Mouse (Mus musculus) erythroblast, embryonic 14.5 days (primary cell): ENCODE results near the gene Hoxd13. TPM values are rescaled to one million over a fixed set of nuclear protein-coding genes. Genes with fewer than 3 reads are reported as not detected.

ENCODE experiments used
- H3K27me3 ChIP-seq: 2 replicates; pipeline ENCODE4 v1.6.1; 2012; ENCODE audit warnings: inconsistent platforms; ENCODE audit not compliant: control insufficient read depth
- H3K36me3 ChIP-seq: 2 replicates; pipeline ENCODE4 v1.6.1; 2012; ENCODE audit warnings: mild to moderate bottlenecking, inconsistent platforms; ENCODE audit not compliant: control insufficient read depth
- H3K4me1 ChIP-seq: 2 replicates; pipeline ENCODE4 v1.6.1; 2012; ENCODE audit warnings: inconsistent platforms; ENCODE audit not compliant: control insufficient read depth
- H3K4me3 ChIP-seq: replicated peaks from 2 replicates; pipeline ENCODE3; 2012; ENCODE audit warnings: moderate library complexity, mild to moderate bottlenecking, inconsistent platforms
- H3K9me3 ChIP-seq: 2 replicates; pipeline ENCODE4 v1.6.1; 2012; ENCODE audit warnings: low read length, inconsistent platforms, mixed read lengths; ENCODE audit not compliant: control insufficient read depth
- GATA1 ChIP-seq: IDR thresholded peaks from 2 replicates; pipeline ENCODE4 v1.6.1; 2012; ENCODE audit warnings: low read length, inconsistent platforms, mixed read lengths
- TAL1 ChIP-seq: IDR thresholded peaks from 3 replicates; pipeline ENCODE4 v1.6.1; 2012; ENCODE audit warnings: low read length, inconsistent platforms, mixed read lengths
- polyA plus RNA-seq: library from polyadenylated mRNA; stranded (reverse); fragments of >175 nt; gene quantifications from 2 replicates; pipeline ENCODE4 v1.2.3, GENCODE M21; 2012

The Hoxd13 gene
- polyA plus RNA-seq, 1 experiment: not detected

- Histone ChIP-seq H3K9me3 (peaks cover 6% of the 10 kb centered on the region; the same call in 1 of the 2 replicates), H3K36me3 (no peaks in the 10 kb centered on the region), H3K27me3 (peaks cover 99% of the 10 kb centered on the region), H3K4me3 (no peak overlapping the region), H3K4me1 (no peaks in the 10 kb centered on the region)
- TF ChIP-seq TAL1: no peak
- TF ChIP-seq GATA1: no peak
These were observed 2.6 kb downstream of the Hoxd13 start for GRCm38 (mm10) chr2:74670632-74671188.

GRCm38 (mm10) chr2:74671847-74672246 lies 3.7 kb downstream of the Hoxd13 start:
- no peak for TF ChIP-seq GATA1
- no peak for TF ChIP-seq TAL1
- Histone ChIP-seq H3K4me3 (no peak overlapping the region), H3K36me3 (no peaks in the 10 kb centered on the region), H3K9me3 (peaks cover 6% of the 10 kb centered on the region; the same call in 1 of the 2 replicates), H3K4me1 (no peaks in the 10 kb centered on the region), H3K27me3 (peaks cover 100% of the 10 kb centered on the region)

DNA sequence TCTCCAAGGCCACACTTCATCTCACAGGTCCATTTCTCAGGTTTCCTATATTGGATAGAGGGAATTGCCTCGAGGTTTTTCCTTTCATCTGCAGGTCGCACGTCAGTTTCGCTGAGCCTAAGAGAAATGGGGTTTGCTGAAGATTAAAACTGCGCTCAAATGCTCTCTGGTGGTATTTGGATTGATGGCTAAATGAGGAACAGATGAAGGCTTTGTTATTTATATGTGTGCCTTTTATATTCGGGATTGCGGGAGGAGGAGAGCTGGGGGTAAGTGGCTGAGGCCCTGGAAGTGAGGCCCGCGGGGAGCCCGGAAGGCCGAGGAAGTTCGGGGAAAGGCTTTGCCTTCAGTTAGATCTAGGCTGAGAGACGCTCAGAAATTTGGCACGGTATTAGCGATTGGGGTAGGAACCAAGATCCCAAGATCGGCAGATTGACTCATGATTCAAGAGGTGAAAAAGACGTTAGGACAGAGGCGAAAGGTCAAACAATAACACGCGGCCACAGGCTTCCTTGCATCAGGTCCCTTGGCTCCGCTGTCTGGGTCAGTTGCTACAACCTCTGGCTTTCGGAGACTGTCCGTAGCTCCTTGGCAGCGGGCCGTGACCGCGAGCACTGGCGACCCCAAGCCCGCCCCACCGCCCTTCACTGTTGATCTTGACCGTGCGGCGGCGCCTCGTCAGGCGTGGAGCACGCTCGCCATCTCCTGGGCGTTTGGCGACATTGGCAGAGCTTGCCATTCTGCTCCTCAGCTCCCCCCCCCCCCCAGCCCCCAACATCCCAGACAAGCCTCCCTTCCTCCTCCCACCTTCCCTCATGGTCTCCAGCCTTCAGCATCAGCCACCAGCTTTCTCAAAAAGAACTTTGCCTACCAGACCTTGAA lies 4.6 kb downstream of the Hoxd13 start:
- H3K4me1 ChIP-seq: no peaks in the 10 kb centered on the region
- H3K36me3 ChIP-seq: no peaks in the 10 kb centered on the region
- TF ChIP-seq TAL1 (no peak), GATA1 (no peak)
- peaks cover 100% of the 10 kb centered on the region for H3K27me3 ChIP-seq
- no peak overlapping the region for H3K4me3 ChIP-seq
- peaks cover 4% of the 10 kb centered on the region; the same call in 1 of the 2 replicates for H3K9me3 ChIP-seq

DNA sequence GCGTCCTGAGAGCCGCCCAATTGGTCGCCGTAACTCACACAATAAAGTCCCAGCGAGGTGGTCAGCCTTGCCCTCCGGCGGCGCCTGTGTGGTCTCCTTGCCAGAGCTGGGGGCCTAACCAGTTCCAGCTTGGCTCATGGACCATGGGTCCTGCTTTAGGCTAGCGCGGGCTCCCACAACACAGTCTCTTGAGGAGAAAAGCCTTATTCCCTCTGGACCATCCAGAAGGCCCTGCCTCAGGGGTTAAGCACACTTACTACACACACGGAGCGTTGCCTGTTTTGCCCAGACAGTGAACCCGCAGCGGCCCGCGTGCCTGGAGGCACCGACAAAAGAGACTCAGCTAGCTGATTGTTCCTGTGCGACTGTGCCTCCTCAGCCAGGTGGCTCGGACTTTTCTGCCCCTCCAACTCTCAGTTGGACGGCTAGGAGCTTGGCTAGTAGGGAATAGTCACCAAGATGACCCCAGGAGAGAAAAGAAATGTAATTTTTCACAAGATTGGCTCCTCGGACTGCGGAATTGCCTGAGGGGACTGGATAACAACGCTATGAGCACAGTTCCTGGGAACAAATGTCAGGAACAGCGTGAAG lies 5.8 kb downstream of the Hoxd13 start:
- H3K4me3 ChIP-seq: no peak overlapping the region
- peaks cover 100% of the 10 kb centered on the region for H3K27me3 ChIP-seq
- no peaks in the 10 kb centered on the region; the same call in 1 of the 2 replicates for H3K9me3 ChIP-seq
- TF ChIP-seq GATA1 (no peak), TAL1 (no peak)
- no peaks in the 10 kb centered on the region for H3K4me1 ChIP-seq
- H3K36me3 ChIP-seq: no peaks in the 10 kb centered on the region

DNA sequence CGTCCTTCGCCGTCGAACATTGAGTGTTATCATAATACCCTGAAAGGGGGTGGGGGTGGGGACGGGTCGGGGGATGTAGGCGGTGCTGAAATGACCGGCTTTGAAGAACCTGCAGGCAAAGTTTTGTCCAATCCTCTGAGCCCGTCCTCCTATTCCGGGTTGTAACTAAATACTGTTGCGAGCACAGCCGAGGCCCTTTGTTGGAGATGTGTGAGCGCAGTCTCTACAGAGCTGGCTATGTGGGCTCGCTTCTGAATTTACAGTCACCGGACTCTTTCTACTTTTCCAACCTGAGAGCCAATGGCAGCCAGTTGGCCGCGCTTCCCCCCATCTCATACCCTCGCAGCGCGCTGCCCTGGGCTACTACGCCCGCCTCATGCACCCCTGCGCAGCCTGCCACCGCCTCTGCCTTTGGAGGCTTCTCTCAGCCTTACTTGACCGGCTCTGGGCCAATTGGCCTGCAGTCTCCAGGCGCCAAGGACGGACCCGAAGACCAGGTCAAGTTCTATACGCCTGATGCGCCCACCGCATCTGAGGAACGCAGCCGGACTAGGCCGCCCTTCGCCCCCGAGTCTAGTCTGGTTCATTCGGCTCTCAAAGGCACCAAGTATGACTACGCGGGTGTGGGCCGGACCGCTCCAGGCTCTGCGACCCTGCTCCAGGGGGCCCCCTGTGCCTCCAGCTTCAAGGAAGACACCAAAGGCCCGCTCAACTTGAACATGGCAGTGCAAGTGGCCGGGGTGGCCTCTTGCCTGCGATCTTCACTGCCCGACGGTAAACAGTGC lies 7.0 kb downstream of the Hoxd13 start, which contains the start of gene Hoxd12:
Gene Hoxd12 (plus strand): TSS at position 133 of the 785 bp plus-strand sequence.
- no peak for TF ChIP-seq TAL1
- no peak for TF ChIP-seq GATA1
- no peak within 1 kb of the TSS for H3K4me3 ChIP-seq
- H3K27me3 ChIP-seq: peaks cover 100% of the 10 kb centered on the region

GRCm38 (mm10) chr2:74675666-74676282 lies 7.7 kb downstream of the Hoxd13 start:
- H3K4me3 ChIP-seq: no peak overlapping the region
- no peak for TF ChIP-seq TAL1
- no peak for TF ChIP-seq GATA1

More for the DNA sequence above, 7.0 kb downstream of the Hoxd13 start, which contains the start of gene Hoxd12:
- Histone ChIP-seq H3K4me1 (no peaks in the 10 kb centered on the region), H3K36me3 (no peaks in the 10 kb centered on the region), H3K9me3 (no peaks in the 10 kb centered on the region; the same call in 1 of the 2 replicates)

GRCm38 (mm10) chr2:74676376-74677052 lies 8.4 kb downstream of the Hoxd13 start:
- no peak overlapping the region for H3K4me3 ChIP-seq
- TF ChIP-seq GATA1 (no peak), TAL1 (no peak)
- peaks cover 100% of the 10 kb centered on the region for H3K27me3 ChIP-seq
- no peaks in the 10 kb centered on the region; the same call in 1 of the 2 replicates for H3K9me3 ChIP-seq
- H3K4me1 ChIP-seq: no peaks in the 10 kb centered on the region
- no peaks in the 10 kb centered on the region for H3K36me3 ChIP-seq

More at GRCm38 (mm10) chr2:74675666-74676282, 7.7 kb downstream of the Hoxd13 start:
- Histone ChIP-seq H3K4me1 (no peaks in the 10 kb centered on the region), H3K36me3 (no peaks in the 10 kb centered on the region), H3K27me3 (peaks cover 100% of the 10 kb centered on the region), H3K9me3 (no peaks in the 10 kb centered on the region; the same call in 1 of the 2 replicates)
